Mouse (Mus musculus) T-cell, adult 2 months (primary cell): ENCODE results near the gene Trpm8.

ENCODE experiments used
- DNase-seq: peaks from one replicate; pipeline ENCODE4 v3.0.0; 2022; ENCODE audit warnings: low spot score

Gene Trpm8

DNA sequence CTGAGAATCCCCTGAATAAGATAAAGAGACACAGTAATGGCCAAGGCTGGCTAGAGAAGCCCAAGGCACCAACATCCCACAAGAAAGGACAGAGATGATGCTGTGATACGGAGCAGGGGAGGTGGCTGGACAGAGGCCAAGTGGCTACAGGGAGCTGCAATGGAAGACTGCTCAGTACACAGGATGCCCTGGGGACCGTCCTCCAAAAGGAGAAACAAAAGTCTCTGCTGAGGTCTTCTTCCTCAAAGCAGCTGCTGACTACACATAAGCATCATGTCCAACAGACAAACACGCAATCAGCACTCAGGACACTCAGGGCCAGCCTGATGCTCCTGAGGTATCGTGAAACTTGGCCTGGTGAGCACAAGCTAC is 12.6 kb upstream of the Trpm8 start:
- no peak for DNase-seq

DNA sequence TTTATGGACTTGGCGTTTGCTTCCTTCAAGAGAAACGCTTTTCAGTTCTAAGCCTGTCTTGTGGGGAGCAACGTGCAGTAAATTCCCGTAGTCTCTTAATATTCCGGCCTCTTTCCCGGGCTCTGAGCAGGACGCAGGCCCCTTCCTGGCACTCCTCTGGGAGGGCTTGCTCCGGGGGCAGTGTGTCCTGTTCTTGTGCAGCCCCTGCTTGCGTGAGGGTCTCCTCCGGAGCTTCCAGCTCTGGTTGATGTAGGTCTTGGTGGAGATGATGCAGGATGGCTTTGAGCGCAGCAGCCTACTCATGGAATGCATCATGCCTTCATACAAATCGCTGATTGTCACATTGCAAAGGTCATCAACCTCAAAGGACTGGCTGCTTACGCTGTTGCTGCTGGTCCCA is 11.3 kb upstream of the Trpm8 start:
- DNase-seq, result no peak

DNA sequence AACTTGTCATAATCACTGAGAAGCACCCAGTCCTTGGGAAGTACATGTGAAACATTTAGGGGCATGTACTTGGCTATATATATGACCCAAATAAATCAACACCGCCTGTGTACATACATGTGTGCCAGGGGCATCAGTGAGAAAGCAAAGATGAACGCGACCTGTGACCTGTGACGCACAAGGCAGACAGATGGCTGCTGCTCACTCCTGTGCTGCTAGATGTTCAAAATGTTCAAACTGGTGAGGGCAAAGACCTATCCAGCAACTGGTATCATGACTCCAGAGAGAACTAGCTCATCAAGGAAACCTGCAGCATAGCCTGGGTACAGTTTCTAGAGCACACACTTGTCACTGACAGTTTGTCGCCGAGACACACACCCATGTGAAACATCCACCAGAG is 10.0 kb upstream of the Trpm8 start:
- no peak for DNase-seq

DNA sequence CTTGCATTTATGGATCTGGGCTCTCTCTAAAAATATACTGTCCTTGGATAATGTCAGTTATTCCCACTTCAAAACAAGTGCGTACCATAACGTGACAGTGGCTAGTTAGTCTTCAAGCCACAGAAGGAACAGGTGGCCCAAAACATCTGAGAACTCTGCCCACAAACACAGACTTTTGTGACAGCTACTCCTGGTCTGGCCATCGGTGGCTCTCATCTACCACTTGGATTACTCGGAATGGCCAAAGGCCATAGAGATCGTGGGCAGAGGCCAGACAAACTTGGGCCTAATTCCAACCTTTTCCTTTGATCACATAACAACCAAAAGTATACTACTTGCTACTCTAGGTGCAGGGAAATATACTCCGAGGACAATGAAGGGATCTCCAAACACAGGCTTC is 9.4 kb upstream of the Trpm8 start:
- no peak for DNase-seq

DNA sequence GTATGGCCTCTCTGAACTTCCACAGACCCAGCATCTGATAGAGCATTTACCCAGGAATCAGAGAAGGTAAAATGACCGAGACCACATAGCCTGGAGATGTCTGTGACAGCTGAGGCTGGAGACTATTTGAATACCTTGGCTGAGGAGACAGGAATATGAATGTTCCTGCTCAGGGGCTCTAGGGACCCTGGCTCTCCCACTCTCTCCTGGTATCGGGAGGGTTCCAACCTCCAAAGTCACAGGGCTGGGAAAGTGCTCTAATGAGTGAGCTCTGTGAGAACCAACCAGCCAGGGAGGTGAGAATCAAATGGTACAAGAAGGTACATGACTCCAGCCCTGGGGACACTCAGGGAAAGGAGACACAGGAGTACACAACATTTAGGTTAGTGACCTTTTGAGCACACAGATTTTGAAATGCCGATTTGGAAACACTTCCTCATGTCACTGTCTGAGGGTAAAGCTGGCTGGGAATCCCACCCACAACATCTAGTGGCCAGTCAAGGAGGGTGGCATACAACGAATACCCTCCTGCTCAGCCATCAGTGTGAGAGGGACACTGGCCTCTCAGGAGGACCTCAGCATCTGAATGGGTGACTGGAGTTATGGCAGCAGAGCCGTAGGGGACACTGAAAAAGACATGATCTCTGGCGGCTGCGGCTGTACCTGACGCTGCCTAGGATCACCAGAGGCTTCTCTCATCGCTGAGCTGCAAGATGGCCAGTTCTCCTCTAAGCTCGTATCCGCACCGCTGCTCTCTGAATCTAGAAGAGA is 7.7 kb upstream of the Trpm8 start:
- DNase-seq, result no peak

DNA sequence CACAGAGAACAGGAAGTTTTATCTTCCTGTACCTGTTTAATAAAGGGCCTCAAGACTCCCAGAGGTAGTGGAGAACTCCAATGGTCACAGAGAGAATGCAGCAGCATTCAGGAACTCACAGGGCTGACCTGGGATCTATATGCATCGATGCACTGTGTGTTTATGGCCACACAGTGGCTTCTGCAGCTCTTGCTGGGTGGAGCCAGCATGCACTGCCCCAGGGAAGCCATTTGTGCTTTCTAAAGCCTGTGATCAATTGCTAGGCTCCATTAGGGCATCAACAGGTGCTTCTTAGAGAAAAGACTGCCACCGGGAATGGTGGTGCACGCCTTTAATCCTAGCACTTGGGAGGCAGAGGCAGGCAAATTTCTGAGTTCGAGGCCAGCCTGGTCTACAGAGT is 4.6 kb upstream of the Trpm8 start:
- DNase-seq, result no peak

DNA sequence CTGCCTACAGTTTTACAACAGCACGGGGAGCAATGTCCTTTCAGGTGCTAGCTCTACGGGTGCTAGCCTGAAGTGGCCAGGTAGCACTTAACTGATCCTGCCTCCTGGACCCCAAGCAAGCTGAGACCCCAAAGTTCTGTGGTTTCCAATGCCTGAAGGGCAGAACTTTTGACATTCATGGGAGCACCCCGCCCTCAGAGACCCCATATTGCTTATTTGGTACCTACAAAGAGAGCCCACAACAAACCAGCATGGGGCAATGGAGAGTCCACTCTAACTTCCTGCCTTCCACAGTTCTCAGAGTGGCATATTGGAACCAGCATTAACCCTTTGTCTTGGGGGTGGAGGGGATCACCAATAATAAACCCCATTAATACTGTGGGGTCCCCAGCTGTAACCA is 4.1 kb upstream of the Trpm8 start:
- DNase-seq, result peak; percentile 16

DNA sequence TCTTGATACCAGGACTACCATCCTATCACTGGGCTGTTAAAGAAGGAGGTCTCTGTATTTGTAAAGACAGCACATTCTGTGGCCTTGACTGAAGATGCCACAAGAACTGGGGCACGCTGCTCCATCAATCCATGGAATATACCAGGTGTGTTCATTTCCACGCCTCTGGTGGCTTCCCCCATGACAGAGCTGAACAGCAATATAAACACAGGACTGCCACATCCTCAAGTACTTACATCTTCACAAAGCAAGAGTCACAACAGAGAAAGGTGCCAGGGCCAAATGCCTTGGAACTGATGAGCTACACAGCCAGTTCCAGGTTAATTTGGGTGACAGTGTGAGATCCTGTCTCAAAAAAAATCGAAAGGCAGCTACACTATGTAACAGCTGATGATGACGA is 3.6 kb upstream of the Trpm8 start:
- peak; percentile 5 for DNase-seq

DNA sequence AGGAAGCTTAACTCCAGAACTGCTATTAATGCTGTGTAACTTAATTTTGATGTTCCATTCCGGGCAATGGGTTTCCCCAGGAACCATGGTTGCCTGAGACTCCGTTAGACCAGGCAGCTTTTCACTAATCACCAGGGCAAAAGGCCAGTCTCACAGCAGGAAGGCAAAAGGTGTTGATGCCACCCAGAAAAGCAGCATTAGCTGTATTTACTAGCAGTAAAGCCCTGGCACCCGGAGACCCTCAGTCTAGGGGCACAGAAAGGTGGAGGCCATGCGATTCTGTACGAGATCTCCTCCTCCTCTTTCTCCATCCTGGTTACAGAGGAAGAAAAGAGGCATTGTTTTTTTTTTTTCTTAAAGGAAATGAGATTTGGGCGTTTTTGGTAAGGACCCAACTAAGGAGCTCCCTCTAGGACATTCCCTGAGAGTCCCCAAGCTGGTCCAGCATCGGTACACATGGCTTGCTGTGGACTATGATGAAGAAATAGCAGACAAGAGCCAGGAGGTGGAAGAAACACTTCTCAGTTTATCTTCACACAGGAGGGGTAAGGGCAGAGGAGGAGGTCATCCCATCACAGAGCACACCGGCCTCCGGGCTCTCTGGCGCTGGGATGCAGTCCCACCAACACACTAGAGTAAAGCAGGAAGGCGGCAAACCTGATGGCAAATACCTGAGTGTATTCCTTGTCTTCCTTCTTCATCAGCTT is 2.9 kb upstream of the Trpm8 start:
- peak; percentile 6 for DNase-seq

DNA sequence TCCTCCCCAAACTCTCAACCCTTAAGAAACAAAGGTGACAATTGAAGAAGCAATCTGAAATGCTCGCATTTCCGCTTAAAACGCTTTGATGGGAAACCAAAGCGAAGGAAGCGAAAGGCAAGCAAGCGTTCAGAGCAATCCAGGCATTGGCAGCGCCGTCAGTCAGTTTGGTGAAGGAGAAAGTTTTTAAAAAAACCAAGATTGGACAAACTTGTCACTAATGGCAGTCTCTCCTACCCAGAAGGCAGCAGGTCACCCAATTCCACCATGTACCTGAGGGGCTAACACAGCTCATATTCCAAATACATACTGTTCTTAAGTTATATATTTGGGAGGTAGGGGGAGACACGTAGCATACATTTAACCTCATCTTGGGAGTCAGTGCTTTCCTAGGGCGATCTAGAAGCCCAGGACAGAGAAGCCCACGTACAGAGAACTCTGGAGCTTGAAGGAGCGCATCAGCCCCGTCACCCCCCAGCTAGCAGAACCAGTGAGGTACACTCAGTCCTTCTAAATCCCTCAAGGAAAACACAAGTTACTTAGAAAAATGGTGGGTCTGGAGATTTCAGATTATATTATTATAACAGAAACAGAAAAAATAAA is 2.3 kb upstream of the Trpm8 start:
- DNase-seq, result peak; percentile 2

DNA sequence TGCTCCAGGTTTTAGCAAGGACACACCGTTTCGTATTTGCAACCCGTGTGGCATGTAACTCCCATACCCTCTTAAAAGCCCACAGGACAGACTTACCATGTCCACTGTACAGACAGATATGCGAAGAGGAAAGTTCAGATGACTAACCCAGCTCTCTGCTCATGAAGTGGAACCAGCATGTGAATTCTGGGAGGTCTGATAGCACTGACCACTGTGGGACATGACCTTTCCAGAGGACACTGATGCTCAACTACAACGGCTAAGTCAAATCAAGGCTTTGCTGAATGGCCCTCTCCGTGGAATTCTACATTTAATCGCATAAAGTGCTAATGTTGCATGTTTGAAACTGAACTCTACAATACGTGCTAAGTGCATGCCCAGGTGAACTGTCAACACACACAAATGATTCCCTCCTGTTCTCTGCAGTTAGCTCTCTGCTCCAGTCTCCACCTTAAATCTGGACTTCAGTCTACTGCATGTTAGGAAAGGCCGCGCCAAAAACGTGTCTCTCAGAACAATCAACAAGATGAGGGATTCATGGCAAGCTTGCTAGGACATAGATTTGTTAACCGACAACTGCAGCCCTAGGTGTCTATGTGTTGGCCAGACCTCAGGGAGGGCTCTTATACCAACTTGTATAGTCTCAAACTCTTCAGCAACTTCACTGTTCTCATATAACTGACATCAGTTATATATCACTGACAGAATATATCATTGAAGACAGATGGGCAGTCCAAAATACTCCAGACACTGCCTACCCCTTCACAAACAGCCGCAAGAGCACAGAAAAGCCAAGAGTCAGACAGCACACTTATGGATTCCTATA is 1.6 kb upstream of the Trpm8 start:
- peak; percentile 15 for DNase-seq

DNA sequence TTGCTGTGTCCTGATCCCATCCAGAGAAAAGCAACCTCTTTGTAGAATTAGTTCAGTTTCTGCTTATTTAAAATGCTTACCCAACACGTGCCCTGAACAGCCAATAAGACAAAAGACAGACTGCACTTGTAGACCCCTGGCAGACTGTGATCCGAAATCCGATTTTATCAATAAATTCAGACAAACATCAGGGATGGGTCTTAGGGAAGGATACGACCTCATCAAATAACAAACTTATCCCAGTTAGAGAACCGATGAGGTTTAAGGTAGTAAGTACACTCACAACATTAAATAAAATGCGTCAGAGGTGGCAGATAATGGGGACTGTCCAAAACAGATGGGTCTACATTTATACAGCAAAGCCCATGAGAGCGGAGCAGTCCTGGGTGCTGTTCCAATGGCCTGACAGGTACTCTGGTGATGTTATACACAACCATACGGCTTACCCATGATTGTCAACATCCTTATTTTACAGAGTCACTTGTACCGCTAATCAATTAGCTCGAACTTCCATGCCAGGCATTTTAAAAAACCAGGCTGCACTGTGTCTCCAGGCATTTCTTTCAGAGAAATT is 850 bp upstream of the Trpm8 start:
- no peak for DNase-seq

DNA sequence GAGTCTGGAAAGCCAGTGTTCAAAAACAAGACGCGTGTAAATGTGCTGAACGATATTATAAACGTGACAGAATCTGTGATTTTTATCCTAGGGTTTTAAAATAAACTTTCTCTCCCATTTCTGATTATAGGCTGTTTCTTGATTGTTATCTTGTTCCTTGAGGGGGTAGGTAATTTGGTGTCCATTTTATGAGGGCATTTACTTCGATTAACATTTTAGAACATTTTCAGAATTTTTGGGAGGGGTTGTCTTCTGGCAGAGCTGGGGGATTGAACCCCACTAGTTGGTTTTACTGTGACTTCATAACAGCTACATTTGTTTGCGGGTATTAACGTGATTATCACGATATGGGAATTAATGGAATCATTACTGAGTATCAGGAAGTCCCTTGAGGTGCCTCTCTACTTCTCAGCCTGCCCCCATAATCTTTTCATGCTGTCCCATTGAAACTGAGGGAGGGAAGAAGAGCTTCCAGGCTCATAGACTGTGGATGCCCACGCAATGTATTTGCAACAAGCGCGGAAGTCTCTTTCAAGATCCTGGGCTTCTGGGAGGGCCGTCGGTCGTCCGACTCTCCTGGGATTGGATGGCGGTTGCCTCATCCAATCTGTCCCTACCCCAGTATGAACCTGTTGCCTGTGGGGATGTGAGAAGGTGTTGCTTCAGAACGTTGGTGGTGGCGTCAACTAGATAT is 504 bp downstream of the Trpm8 start:
- DNase-seq, result no peak

DNA sequence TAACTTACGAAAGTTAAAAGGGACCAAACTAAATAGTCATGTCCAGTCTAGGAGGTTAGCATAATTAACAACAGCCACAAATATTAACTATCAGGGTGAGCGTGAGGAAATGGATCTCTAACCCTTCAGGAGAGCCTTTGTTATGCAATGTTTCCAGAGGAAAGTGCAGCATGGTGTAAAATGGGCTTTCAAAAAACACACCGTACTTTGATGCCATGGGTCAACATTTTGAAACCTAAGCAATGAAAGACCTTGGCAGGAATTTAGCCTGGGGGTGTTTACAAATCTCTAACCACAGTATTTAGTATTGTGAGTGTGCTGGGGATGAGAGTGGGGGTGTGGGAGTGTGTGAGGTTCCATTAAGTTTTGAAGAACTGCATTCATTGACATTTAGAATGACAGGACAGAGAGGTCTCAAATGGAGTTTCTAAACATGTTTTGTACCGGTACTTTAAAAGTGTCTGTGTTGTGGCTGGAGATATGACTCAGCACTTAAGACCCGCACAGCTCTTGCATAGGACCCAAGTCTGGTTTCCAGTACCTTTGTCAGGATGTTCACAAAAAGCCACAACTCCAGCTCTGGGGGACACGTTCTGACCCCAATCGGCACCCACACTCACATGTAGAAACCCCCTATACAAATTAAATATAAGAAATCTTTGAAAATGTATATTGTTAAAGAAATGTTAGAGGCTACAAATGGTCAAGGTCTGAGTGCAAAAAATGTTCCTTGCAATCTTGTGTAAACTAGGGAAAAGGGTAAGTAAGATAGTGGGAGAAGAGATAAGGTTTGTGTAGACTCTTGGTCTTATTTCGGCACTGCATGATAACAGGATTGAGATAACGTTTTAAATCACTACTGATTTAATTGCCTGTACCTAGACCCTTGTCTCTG is 1.9 kb downstream of the Trpm8 start:
- no peak for DNase-seq

DNA sequence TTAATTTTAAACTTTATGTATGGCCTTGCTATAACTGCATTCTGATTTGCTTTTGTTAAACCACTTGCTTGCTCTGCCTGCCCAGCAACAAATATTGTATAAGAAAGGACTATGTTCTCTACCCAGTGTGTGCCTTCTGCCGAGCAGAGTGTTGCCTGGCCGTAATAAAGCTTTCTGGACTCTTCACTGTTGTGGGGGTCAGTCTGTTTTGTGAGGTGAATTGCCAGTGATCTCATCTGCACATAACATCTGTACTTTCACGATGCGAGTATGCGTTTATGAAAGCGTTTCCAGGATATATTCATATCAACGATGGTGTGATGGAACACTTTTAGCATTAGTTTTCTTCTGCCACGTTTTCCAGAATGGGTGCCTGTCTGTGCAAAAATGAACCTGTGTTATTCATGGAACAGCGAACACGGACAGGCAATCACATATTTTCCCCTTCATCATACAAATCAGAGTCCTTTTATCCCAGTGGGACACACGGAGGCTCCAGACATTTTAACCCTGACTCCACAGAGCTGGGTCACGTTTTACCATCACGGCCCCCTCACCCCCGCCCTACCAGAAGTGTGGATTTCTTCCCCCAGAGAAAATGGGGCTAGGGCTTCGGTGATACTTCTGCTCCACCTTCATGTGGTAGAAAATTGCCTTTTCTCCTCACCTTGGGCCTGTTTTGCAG is 2.7 kb downstream of the Trpm8 start:
- no peak for DNase-seq

DNA sequence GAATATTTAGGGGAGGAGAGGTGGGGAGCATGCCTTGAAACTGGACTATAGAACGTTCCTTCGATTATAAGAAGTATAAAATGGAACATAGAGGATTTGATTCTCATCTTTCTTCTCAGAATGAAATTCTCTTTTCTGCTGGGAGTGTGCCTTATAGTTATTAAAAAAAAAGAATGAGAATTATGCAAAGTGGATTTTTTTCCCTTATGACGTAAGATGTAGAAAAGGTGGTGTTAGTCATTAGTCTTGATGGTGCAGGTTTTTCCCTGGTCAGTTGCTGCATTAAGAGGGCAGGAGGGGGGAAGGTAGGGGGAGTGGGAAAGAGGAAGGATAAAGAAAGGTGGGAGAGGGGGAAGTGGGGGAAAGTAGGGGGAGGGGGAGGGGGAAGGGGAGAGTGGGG is 4.8 kb downstream of the Trpm8 start:
- no peak for DNase-seq

DNA sequence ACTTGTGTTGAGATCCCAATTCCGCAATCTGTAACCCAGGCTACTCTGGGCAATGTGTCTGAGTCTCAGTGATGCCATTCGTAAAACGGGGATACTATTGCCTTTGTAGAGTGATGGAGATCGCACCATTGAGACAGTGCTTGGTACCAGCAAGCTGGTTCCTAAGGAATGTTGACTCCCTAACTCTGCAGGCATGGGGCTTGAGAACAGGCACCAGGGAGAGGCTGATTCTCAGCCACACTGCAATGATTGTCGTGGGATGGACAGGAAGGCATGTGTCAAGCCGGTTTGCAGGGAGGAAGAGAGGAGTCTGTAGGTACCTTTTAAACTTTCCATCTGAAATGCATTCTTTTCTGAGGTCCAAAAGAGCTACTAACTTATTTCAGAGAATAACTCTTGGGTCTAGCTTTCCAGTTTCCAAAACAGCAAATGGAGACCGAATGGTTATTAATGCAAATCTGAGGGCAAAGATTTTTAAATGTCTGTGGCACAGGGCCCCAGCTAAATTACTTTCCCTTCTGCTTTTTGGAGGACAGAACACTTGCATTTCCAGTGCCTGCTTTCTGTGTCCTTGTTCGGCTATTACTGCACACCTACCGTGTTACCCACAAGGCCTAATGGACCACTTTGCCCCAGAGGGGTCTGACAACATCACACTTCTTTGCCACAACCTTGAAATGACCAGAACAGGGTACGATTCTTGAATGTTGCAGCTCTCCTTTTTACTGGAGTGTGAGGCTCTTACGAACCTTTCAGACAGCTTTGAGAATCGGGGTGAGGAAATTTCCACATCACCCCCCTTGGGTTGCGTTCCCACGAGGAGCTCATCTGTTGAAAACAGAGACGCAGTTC is 6.1 kb downstream of the Trpm8 start:
- DNase-seq, result no peak

DNA sequence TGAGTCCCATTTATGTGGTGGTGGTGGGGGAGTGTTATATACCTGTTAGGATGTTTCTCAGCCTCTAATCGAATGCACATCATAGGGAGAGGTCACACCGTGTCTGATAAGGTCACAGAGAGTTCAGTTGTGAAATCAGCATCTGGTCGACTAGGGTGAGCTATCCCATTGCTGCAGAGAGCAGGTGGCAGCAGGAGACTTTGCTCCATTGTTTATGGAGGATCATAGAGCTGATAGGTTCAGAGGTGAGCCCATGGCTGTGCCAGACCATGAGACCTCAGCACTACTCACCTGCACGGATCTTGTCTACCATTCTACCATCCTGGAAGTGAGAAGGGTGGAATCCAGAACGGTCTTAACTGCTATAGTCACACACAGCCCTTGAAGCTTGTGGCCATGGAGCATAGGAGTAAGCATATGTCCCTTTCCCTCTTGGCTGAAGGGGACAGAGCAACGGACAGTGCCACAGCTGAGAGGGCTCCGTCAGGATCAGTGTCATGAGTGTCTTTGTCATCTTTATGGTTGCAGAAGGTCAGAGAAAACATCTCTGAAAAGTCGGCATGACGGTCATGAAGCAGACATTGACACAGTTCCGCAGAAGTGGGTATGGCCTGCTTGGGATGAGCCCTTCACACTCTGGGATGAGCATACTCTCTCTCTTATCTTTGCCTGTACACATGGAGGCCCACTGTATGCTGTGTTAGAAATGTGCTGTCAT is 6.9 kb downstream of the Trpm8 start:
- no peak for DNase-seq
